In the genomic region with DNA sequence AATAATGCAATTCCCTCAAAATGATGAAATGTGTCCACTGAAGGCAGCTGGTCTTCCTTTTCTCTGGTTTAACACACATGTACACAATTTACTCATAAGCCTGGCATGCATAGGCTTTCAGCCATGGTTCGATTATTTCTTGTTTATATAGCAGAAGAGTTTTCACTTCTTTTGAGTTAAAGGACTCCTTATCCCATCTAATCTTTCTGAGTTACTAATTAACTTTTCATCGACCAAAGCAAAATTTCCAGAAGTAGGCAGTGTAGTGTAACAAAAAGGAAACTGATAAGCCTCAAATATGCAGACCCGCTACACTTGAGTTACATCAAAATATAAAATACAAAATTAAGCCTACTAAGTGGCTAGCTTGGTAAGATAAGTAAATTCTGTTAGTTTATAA, we compare ENCODE assay signal across 13 mouse cellular contexts.
"Had no signal": no experiment of that assay in that cellular context is flagged by ENCODE, and none has a peak within 500 bp of the region (broad histone marks: within the 10 kb centered on the region; RNA-seq: fewer than 3 reads in every experiment).

No protein-coding gene starts in this region.

- H3K4me2 ChIP-seq: midbrain, embryonic 11.5 days; midbrain, embryonic 15.5 days; neural tube, embryonic 12.5 days had no signal

- H3K9me3 ChIP-seq: limb, embryonic 10.5 days; megakaryocyte, embryonic 14.5 days; midbrain, embryonic 15.5 days; neural tube, embryonic 12.5 days had no signal

- DNase-seq: kidney, adult 11 months; lung, adult 2 months; lung, postnatal 10 days; thymus, postnatal 36 days had no signal

- H3K9ac ChIP-seq: liver, embryonic 14.5 days; midbrain, embryonic 15.5 days; neural tube, embryonic 12.5 days had no signal

- H3K27ac ChIP-seq: kidney, postnatal 0 days; left cerebral cortex, adult 2 months; limb, embryonic 10.5 days; liver, embryonic 14.5 days; macrophage; midbrain, embryonic 15.5 days; neural tube, embryonic 12.5 days had no signal

- H3K27me3 ChIP-seq: megakaryocyte, embryonic 14.5 days; midbrain, embryonic 15.5 days; neural tube, embryonic 12.5 days had no signal

- H3K36me3 ChIP-seq: limb, embryonic 10.5 days; midbrain, embryonic 15.5 days; neural tube, embryonic 12.5 days had no signal

- H3K4me3 ChIP-seq: left cerebral cortex, adult 2 months; limb, embryonic 10.5 days; megakaryocyte, embryonic 14.5 days; midbrain, embryonic 15.5 days; neural tube, embryonic 12.5 days had no signal

- ATAC-seq: midbrain, embryonic 15.5 days had no signal

- H3K4me1 ChIP-seq: limb, embryonic 10.5 days; megakaryocyte, embryonic 14.5 days; midbrain, embryonic 15.5 days; neural tube, embryonic 12.5 days had no signal
